Comparison of ENCODE assay signal across 44 mouse cellular contexts in the genomic region with DNA sequence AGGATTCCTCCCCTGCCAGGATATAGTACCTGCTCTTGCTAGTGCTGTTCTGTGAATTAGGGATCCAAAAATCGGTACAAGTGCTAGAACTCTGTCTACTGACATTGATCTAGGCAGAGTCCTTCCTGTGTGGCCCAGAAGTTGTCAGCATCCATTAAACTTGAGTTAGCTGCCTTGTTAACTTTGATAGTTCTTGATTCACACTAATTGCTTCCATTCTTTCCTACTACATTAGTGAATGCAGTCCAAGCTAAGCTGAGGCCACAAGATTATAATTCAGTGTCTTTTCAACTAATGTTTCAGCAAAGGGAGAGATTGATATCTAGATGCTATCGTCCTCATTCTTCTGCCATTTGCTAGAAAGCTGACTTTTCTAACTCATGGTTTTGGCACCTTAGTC. TPM values are rescaled to one million over a fixed set of nuclear protein-coding genes. Genes with fewer than 3 reads are reported as not detected.
"Had no signal": no experiment of that assay in that cellular context is flagged by ENCODE, and none has a peak within 500 bp of the region (broad histone marks: within the 10 kb centered on the region; RNA-seq: fewer than 3 reads in every experiment).

No protein-coding gene starts in this region.

- H3K4me1 ChIP-seq: heart, embryonic 12.5 days; heart, embryonic 13.5 days; heart, embryonic 15.5 days; hindbrain, embryonic 10.5 days; hindbrain, embryonic 12.5 days; hindbrain, embryonic 13.5 days; hindbrain, embryonic 15.5 days; intestine, embryonic 15.5 days; kidney, embryonic 15.5 days had no signal

- H3K9me3 ChIP-seq: heart, embryonic 12.5 days; heart, embryonic 13.5 days; heart, embryonic 15.5 days; hindbrain, embryonic 10.5 days; hindbrain, embryonic 12.5 days; hindbrain, embryonic 13.5 days; hindbrain, embryonic 15.5 days; intestine, embryonic 15.5 days; kidney, embryonic 15.5 days had no signal

- H3K4me2 ChIP-seq: heart, embryonic 11.5 days; heart, embryonic 12.5 days; heart, embryonic 13.5 days; heart, embryonic 15.5 days; hindbrain, embryonic 12.5 days; hindbrain, embryonic 13.5 days; hindbrain, embryonic 14.5 days; hindbrain, embryonic 15.5 days; intestine, embryonic 15.5 days; kidney, embryonic 15.5 days had no signal

- H3K9ac ChIP-seq: heart, embryonic 12.5 days; heart, embryonic 13.5 days; heart, embryonic 15.5 days; hindbrain, embryonic 12.5 days; hindbrain, embryonic 13.5 days; hindbrain, embryonic 14.5 days; hindbrain, embryonic 15.5 days; intestine, embryonic 15.5 days; kidney, embryonic 15.5 days had no signal

- H3K27ac ChIP-seq: heart, embryonic 13.5 days; heart, embryonic 15.5 days; hindbrain, embryonic 10.5 days; hindbrain, embryonic 12.5 days; hindbrain, embryonic 13.5 days; hindbrain, embryonic 14.5 days; hindbrain, embryonic 15.5 days; hindbrain, postnatal 0 days; intestine, embryonic 15.5 days; kidney, embryonic 15.5 days; kidney, postnatal 0 days; layer of hippocampus, adult 2 months; left cerebral cortex, adult 2 months had no signal

- H3K36me3 ChIP-seq: heart, embryonic 12.5 days; heart, embryonic 13.5 days; heart, embryonic 15.5 days; hindbrain, embryonic 10.5 days; hindbrain, embryonic 12.5 days; hindbrain, embryonic 13.5 days; hindbrain, embryonic 15.5 days; intestine, embryonic 15.5 days; kidney, embryonic 15.5 days had no signal

- H3K4me3 ChIP-seq: heart, embryonic 12.5 days; heart, embryonic 13.5 days; heart, embryonic 15.5 days; hindbrain, embryonic 10.5 days; hindbrain, embryonic 12.5 days; hindbrain, embryonic 13.5 days; hindbrain, embryonic 15.5 days; intestine, embryonic 15.5 days; kidney, embryonic 15.5 days; layer of hippocampus, adult 2 months; left cerebral cortex, adult 2 months had no signal

- ATAC-seq: hindbrain, embryonic 16.5 days; hindbrain, postnatal 0 days; inflammation-experienced regulatory T-cells, adult 6 months; intestine, embryonic 15.5 days; intestine, embryonic 16.5 days; intestine, postnatal 0 days had no signal

- H3K27me3 ChIP-seq: heart, embryonic 12.5 days; heart, embryonic 13.5 days; heart, embryonic 15.5 days; hindbrain, embryonic 12.5 days; hindbrain, embryonic 13.5 days; hindbrain, embryonic 15.5 days; intestine, embryonic 15.5 days; kidney, embryonic 15.5 days had no signal

- DNase-seq: heart, postnatal 10 days; heart, postnatal 14 days; heart, postnatal 36 days; heart, postnatal 4 days; kidney, adult 11 months; kidney, adult 18-20 months; kidney, adult 2 months; kidney, adult 8-10 months; kidney, adult 9 months; kidney, postnatal 10 days; kidney, postnatal 14 days; kidney, postnatal 25 days; kidney, postnatal 36 days; layer of hippocampus, adult 9-11 months; layer of hippocampus, postnatal 36 days had no signal

RNA-seq across cellular contexts. Expression of gene A730009L09Rik, which starts 58.3 kb away (rescaled TPM):
- total RNA-seq: heart, postnatal 10 days; heart, postnatal 14 days; heart, postnatal 25 days; heart, postnatal 36 days; heart, postnatal 4 days; hematopoietic stem cell, adult 5-6 weeks had no signal
- polyA plus RNA-seq: heart, embryonic 11.5 days; heart, embryonic 12.5 days; heart, embryonic 13.5 days; heart, embryonic 14.5 days; heart, embryonic 15.5 days; heart, embryonic 16.5 days; heart, postnatal 0 days; hindbrain, embryonic 10.5 days; hindbrain, embryonic 11.5 days; hindbrain, embryonic 12.5 days; hindbrain, embryonic 13.5 days; hindbrain, embryonic 14.5 days; inflammation-experienced regulatory T-cells, adult 6 months; intestine, embryonic 14.5 days; intestine, embryonic 15.5 days; intestine, embryonic 16.5 days; intestine, postnatal 0 days; kidney, adult 2 months; kidney, embryonic 14.5 days; kidney, embryonic 15.5 days; kidney, embryonic 16.5 days; kidney, postnatal 0 days; large intestine, adult 2 months had no signal
